24 mouse cellular contexts compared by ENCODE assay signal in genomic region chr12:24590371-24590770, GRCm38 (mm10). TPM values are rescaled to one million over a fixed set of nuclear protein-coding genes. Genes with fewer than 3 reads are reported as not detected.
DNase-seq lines count a peak whose midpoint lies in the region; ATAC-seq and TF ChIP-seq lines count a peak whose summit lies in the region.
"Had no signal": no experiment of that assay in that cellular context is flagged by ENCODE, and none has a peak within 500 bp of the region (broad histone marks: within the 10 kb centered on the region; RNA-seq: fewer than 3 reads in every experiment).

No protein-coding gene starts in this region.

- H3K27ac ChIP-seq in ES-E14 (ENCODE audit: insufficient read depth, low read depth, low read length, poor library complexity, severe bottlenecking), result no peak overlapping the region
- peak overlapping the region; percentile 31; the same call in 1 of the 2 replicates for H3K27ac ChIP-seq in embryonic facial prominence, embryonic 15.5 days (replicated peaks)
- H3K27ac ChIP-seq: embryonic facial prominence, embryonic 12.5 days; hindbrain, embryonic 12.5 days; hindbrain, embryonic 15.5 days had no signal

- peaks cover 5 to 15% of the 10 kb centered on the region in 2 experiments; a peak in 3 of 4 replicates for H3K4me1 ChIP-seq in ES-E14 (ENCODE audit: control insufficient read depth in 2 of 2, insufficient read depth in 2 of 2, low read length in 2 of 2, poor library complexity in 1 of 2)
- H3K4me1 ChIP-seq in embryonic facial prominence, embryonic 15.5 days, result peaks cover 16% of the 10 kb centered on the region

- WGBS in embryonic facial prominence, embryonic 15.5 days, result 68% methylated on average over 7 of the region's 7 CpGs

- no peak overlapping the region for H3K4me3 ChIP-seq in ES-E14 (ENCODE audit: insufficient read depth in 1 of 2, low read depth in 1 of 2, low read length in 2 of 2, poor library complexity in 1 of 2, severe bottlenecking in 1 of 2)
- H3K4me3 ChIP-seq in embryonic facial prominence, embryonic 15.5 days (replicated peaks), result no peak overlapping the region
- H3K4me3 ChIP-seq: embryonic facial prominence, embryonic 12.5 days; hindbrain, embryonic 12.5 days; hindbrain, embryonic 15.5 days had no signal

- no peak for ATAC-seq in embryonic facial prominence, embryonic 15.5 days (ENCODE audit: insufficient number of reproducible peaks, low FRiP score, low TSS enrichment, low read depth)
- no peak for ATAC-seq in erythroid progenitor cell, adult 5-6 weeks (replicated peaks; ENCODE audit: low FRiP score, poor library complexity, severe bottlenecking)
- ATAC-seq in megakaryocyte-erythroid progenitor cell, adult 5-6 weeks (replicated peaks; ENCODE audit: low FRiP score, low TSS enrichment, poor library complexity, severe bottlenecking), result no peak
- ATAC-seq: activated CD4-positive, CD25-positive, alpha-beta regulatory T cell, adult 4 months; CD4-positive, CD25-positive, alpha-beta regulatory T cell, adult 4 months; forebrain, embryonic 14.5 days; forebrain, postnatal 0 days; intestine, postnatal 0 days; Patski had no signal

- DNase-seq in ES-CJ7 (ENCODE audit: low read depth, low spot score), result peak; percentile 19
- no peak for DNase-seq in ES-E14 (ENCODE audit: low read depth, low spot score)
- no peak for DNase-seq in frontal cortex, postnatal 14 days (ENCODE audit: low spot score in 2 of 2)
- DNase-seq: adrenal gland, adult 8-10 months; adrenal gland, postnatal 25 days; cerebellum, adult 18-20 months; cerebellum, adult 9-10 months; cerebellum, postnatal 14 days; forebrain, postnatal 0 days; gastrocnemius, postnatal 10 days; gastrocnemius, postnatal 36 days had no signal

- no peaks in the 10 kb centered on the region for H3K27me3 ChIP-seq in embryonic facial prominence, embryonic 15.5 days
- H3K27me3 ChIP-seq: embryonic facial prominence, embryonic 12.5 days; hindbrain, embryonic 12.5 days; hindbrain, embryonic 15.5 days; Patski had no signal

- in situ Hi-C loops in ES-E14 (cut with MboI; ENCODE audit: low sequenced_read_pairs in 2 of 2, unreplicated experiment in 2 of 2), result no loop called here

- H3K36me3 ChIP-seq in ES-E14 (ENCODE audit: control insufficient read depth, insufficient read depth, low read length, poor library complexity, severe bottlenecking), result peaks cover 5% of the 10 kb centered on the region; the same call in 1 of the 2 replicates
- H3K36me3 ChIP-seq in embryonic facial prominence, embryonic 15.5 days, result no peaks in the 10 kb centered on the region
- H3K36me3 ChIP-seq: embryonic facial prominence, embryonic 12.5 days; hindbrain, embryonic 12.5 days; hindbrain, embryonic 15.5 days had no signal

- no peaks in the 10 kb centered on the region for H3K9me3 ChIP-seq in ES-E14 (ENCODE audit: control insufficient read depth, insufficient read depth, low read depth, low read length)
- H3K9me3 ChIP-seq in embryonic facial prominence, embryonic 15.5 days (replicated peaks), result no peaks in the 10 kb centered on the region
- H3K9me3 ChIP-seq: embryonic facial prominence, embryonic 12.5 days; G1E; hindbrain, embryonic 12.5 days; hindbrain, embryonic 15.5 days had no signal

- H3K4me2 ChIP-seq in embryonic facial prominence, embryonic 15.5 days (replicated peaks), result no peak overlapping the region
- H3K4me2 ChIP-seq: embryonic facial prominence, embryonic 12.5 days; heart, embryonic 11.5 days; hindbrain, embryonic 12.5 days; hindbrain, embryonic 15.5 days had no signal

- H3K9ac ChIP-seq in ES-E14 (ENCODE audit: insufficient read depth, low read depth, low read length, poor library complexity, severe bottlenecking), result no peak overlapping the region
- H3K9ac ChIP-seq in embryonic facial prominence, embryonic 15.5 days, result no peak overlapping the region
- H3K9ac ChIP-seq: embryonic facial prominence, embryonic 12.5 days; forebrain, postnatal 0 days; hindbrain, embryonic 12.5 days; hindbrain, embryonic 15.5 days had no signal

TF ChIP-seq in ES-E14, 5 proteins besides CTCF, POLR2A, EP300 and RAD21:
- TF ChIP-seq ZNF384 (IDR thresholded peaks at IDR 0.05; ENCODE audit: low read depth, low read length) (0 out of 2 replicates have a peak, but pooled peaks have one; percentile 26), HCFC1 (IDR thresholded peaks at IDR 0.05; ENCODE audit: borderline replicate concordance, insufficient read depth, low read length) (no peak)

RNA-seq across cellular contexts. Expression of gene Grhl1, which starts 18.3 kb away (rescaled TPM):
- 4.6 and 6.0 TPM in 2 replicates for total RNA-seq in ES-E14 (2012; rRNA removed)
- polyA plus RNA-seq in embryonic facial prominence, embryonic 15.5 days (2015; fragmentation: Nextera tagmentation; extraction: Ambion mirVana), result 33.1 and 37.8 TPM in 2 replicates
- total RNA-seq in erythroid progenitor cell, adult 5-6 weeks (2015; ENCODE audit: low replicate concordance), result not detected in 2 replicates
- total RNA-seq in erythroid progenitor cell, adult 5-6 weeks (2017; ENCODE audit: low replicate concordance), result not detected in 2 replicates
- total RNA-seq in megakaryocyte-erythroid progenitor cell, adult 5-6 weeks (2014; fragmentation: Nextera tagmentation), result not detected in 2 replicates
- 0.15 TPM in 1 of 2 replicates, not detected in the other for total RNA-seq in megakaryocyte-erythroid progenitor cell, adult 5-6 weeks (2017)
